Mouse (Mus musculus) neural tube, embryonic 14.5 days (tissue): ENCODE data around the gene Ddx42. TPM values are rescaled to one million over a fixed set of nuclear protein-coding genes. Genes with fewer than 3 reads are reported as not detected.
A peak's percentile ranks its signal among the peaks of the same experiment; 100 is the strongest.

ENCODE experiments used
- ATAC-seq: fragments of 200-750 bp; cut with Nextera tagmentation; 2 replicates; pipeline ENCODE4 v1.8.0; 2017; ENCODE audit warnings: low read depth, mild to moderate bottlenecking, moderate TSS enrichment, moderate library complexity
- H3K27ac ChIP-seq: fragments of 300-500 bp; sonication (generic); 2 replicates; pipeline ENCODE4 v1.5.1; 2014; ENCODE audit warnings: low read depth, mild to moderate bottlenecking, control low read depth, low read length, moderate library complexity, mixed read lengths
- H3K27me3 ChIP-seq: fragments of 300-500 bp; sonication (generic); 2 replicates; pipeline ENCODE4 v1.6.1; 2014; ENCODE audit warnings: low read length; ENCODE audit not compliant: control insufficient read depth, insufficient read depth
- H3K36me3 ChIP-seq: fragments of 300-500 bp; sonication (generic); 2 replicates; pipeline ENCODE4 v1.6.1; 2014; ENCODE audit warnings: low read length, mixed read lengths; ENCODE audit not compliant: control insufficient read depth, insufficient read depth
- H3K4me1 ChIP-seq: fragments of 300-500 bp; sonication (generic); 2 replicates; pipeline ENCODE4 v1.6.1; 2014; ENCODE audit warnings: low read length; ENCODE audit not compliant: control insufficient read depth, insufficient read depth
- H3K4me2 ChIP-seq: fragments of 300-500 bp; sonication (generic); 2 replicates; pipeline ENCODE4 v1.6.1; 2014; ENCODE audit warnings: mild to moderate bottlenecking, low read depth, low read length, control low read depth
- H3K4me3 ChIP-seq: fragments of 300-500 bp; sonication (generic); 2 replicates; pipeline ENCODE4 v1.5.1; 2014; ENCODE audit warnings: low read depth, low read length, control low read depth, mixed read lengths
- H3K9ac ChIP-seq: fragments of 300-500 bp; sonication (generic); replicated peaks from 2 replicates; pipeline ENCODE4 v1.6.1; 2014; ENCODE audit warnings: low read depth, mild to moderate bottlenecking, control low read depth, low read length, mixed read lengths
- H3K9me3 ChIP-seq: fragments of 300-500 bp; sonication (generic); 2 replicates; pipeline ENCODE4 v1.6.1; 2016; ENCODE audit warnings: low read length; ENCODE audit not compliant: control insufficient read depth
- WGBS: fragments of 180-500 bp; shearing (Covaris S2); extraction: QIAGEN DNeasy Blood & Tissue Kit; methylation state at CpG from one replicate; pipeline ENCODE4 v1.1.7; 2014; 5-methylcytosine and 5-hydroxymethylcytosine counted together
- polyA plus RNA-seq: library from polyadenylated mRNA; unstranded; fragments of >200 nt; fragmentation: Nextera tagmentation; extraction: Ambion mirVana; gene quantifications from 2 replicates; pipeline ENCODE4 v1.2.1, GENCODE M21; 2014

Ddx42 gene
- polyA plus RNA-seq, 1 experiment from 2014 or later = 73.2 TPM

DNA sequence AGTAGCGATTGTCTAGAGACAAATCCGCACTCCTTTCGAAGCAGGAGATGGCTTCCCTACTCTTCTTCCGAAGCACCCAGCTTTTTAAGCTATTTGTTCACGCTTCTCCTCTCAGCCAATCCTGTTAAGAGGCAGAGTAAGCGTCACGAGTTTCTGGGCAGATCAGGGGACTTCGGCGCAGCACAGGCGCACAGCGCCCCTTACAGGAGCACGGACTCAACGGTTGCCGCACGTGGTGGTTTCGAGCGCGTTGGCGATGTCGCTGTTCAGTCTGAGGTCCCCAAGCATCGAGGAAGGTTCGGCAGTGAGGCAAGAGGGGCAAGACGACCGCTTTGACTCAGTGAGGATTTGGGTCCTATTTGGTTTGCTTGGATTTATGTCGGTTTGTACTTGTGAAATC is 59.7 kb downstream of the Ddx42 start, which contains the start of gene Tcam1:
Gene Tcam1, plus strand, starts transcription at position 219 of the 400 bp plus-strand sequence.
- no peaks in the 10 kb centered on the region for H3K27me3 ChIP-seq
- H3K9me3 ChIP-seq = no peaks in the 10 kb centered on the region
- peak within 1 kb of the TSS; percentile 46 for H3K4me2 ChIP-seq
- 0 out of 2 replicates have a peak within 1 kb of the TSS, but pooled peaks have one; percentile 7 for H3K9ac ChIP-seq
- peak; percentile 77 for ATAC-seq
- H3K36me3 ChIP-seq = no peaks in the 10 kb centered on the region
- no peak within 1 kb of the TSS for H3K27ac ChIP-seq
- 10% methylated on average over 25 of the region's 25 CpGs for WGBS
- H3K4me3 ChIP-seq = peak within 1 kb of the TSS; percentile 3; the same call in 1 of the 2 replicates
- H3K4me1 ChIP-seq = peaks cover 3% of the 10 kb centered on the region

DNA sequence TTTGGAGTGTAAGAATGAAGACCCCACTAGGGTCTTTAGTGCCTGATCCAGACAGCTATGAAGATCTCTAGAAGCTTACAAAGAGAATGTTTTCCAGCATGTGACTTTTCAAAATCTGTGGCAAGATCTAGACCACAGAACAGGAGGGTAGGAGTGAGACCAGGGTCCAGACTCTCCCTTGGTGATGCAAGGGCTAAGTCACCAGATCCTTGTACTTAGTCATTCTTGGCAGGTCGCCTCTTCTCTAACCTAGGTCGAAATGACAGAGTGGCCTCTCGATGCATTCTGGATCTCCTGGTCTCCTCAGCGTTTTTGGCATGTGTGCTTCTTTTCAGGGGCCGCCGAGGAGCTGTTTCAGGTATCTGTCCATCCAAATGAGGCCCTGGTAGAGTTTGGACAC is 65.7 kb downstream of the Ddx42 start:
- no peak for ATAC-seq
- H3K27ac ChIP-seq = no peak overlapping the region
- WGBS = 87% methylated on average over 6 of the region's 6 CpGs
- no peak overlapping the region for H3K4me3 ChIP-seq
- H3K36me3 ChIP-seq = no peaks in the 10 kb centered on the region
- no peak overlapping the region for H3K9ac ChIP-seq
- H3K9me3 ChIP-seq = no peaks in the 10 kb centered on the region
- H3K4me1 ChIP-seq = no peaks in the 10 kb centered on the region
- H3K4me2 ChIP-seq = no peak overlapping the region
- no peaks in the 10 kb centered on the region for H3K27me3 ChIP-seq

DNA sequence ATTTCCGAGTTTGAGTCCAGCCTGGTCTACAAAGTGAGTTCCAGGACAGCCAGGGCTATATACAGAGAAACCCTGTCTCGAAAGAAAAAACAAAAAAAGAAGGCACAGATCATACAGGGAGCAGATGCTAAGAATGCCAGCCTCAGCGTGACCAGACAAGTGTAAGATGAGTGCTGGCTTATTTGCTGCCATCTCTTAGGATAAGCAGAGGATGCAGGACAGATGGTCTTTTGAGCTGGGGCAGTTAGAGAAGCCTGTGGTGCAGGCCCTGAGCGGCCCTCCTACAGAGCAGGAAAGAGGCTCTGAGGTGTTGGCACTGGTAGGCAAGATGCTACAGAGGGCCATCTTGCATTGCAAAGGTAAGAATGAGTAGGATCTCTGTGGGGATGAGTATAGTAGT is 66.6 kb downstream of the Ddx42 start:
- Histone ChIP-seq H3K4me1 (no peaks in the 10 kb centered on the region), H3K4me3 (no peak overlapping the region), H3K27me3 (no peaks in the 10 kb centered on the region), H3K4me2 (no peak overlapping the region), H3K27ac (no peak overlapping the region), H3K9me3 (no peaks in the 10 kb centered on the region), H3K9ac (no peak overlapping the region), H3K36me3 (no peaks in the 10 kb centered on the region)
- no peak for ATAC-seq
- 81% methylated on average over 4 of the region's 4 CpGs for WGBS

DNA sequence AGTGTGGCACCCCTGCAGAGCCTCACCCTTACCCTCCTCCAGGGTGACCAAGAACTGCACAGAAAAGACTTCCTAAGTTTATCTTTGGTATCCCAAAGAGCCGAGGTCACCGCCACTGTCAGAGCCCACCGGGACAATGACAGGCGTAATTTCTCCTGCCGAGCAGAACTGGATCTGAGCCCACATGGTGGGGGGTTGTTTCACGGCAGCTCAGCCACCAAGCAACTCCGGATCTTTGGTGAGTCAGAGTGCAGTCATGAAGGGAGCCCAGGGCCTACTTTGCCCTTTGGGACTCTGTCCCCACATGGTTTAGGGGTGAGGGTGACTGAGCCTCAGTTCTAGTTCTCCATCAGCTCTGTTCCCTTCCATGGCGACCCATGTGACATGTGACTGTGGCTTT is 67.4 kb downstream of the Ddx42 start:
- WGBS = 61% methylated on average over 8 of the region's 8 CpGs
- Histone ChIP-seq H3K4me3 (no peak overlapping the region), H3K4me2 (no peak overlapping the region), H3K27ac (no peak overlapping the region), H3K9ac (no peak overlapping the region), H3K27me3 (no peaks in the 10 kb centered on the region), H3K4me1 (no peaks in the 10 kb centered on the region), H3K36me3 (no peaks in the 10 kb centered on the region), H3K9me3 (no peaks in the 10 kb centered on the region)
- ATAC-seq = no peak

DNA sequence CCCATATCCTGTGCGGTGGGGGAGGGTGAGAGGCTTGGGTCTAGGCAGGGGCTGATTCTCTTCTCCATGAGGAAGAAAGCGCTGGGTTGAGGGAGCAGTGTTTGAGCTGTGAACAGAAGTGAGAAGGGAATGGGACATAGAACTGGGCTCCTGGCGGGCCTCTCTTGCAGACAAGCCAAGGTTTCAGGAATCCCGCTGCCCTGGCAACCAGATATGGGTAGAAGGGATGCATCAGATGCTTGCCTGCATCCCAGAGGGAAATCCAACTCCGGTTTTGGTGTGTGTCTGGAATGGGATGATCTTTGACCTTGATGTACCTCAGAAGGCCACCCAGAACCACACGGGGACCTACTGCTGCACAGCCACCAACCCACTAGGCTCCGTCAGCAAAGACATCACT is 69.5 kb downstream of the Ddx42 start:
- Histone ChIP-seq H3K36me3 (no peaks in the 10 kb centered on the region), H3K9ac (no peak overlapping the region), H3K27me3 (no peaks in the 10 kb centered on the region), H3K4me3 (no peak overlapping the region), H3K27ac (no peak overlapping the region), H3K9me3 (no peaks in the 10 kb centered on the region), H3K4me2 (no peak overlapping the region), H3K4me1 (no peaks in the 10 kb centered on the region)
- no peak for ATAC-seq
- 88% methylated on average over 7 of the region's 7 CpGs for WGBS

DNA sequence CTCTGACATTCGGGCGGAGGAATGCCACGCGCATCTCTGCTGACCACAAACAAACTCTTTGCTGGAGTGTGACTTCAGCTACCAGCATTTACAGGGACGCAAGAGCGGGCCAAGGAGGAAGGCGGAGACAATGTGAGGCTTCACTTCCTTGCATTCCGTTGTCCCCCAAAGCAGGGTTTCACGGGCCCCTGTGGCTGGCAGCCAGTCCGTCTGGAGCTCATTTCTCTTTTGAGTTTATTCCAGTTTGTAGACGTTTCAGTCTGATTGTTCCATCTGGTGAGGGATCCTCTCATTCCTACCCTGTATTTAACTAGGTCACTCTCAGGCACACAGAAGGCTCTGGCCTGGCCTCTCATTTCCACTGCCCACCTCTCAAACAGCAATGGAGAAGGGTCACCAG is 70.3 kb downstream of the Ddx42 start:
- H3K9ac ChIP-seq = no peak overlapping the region
- no peaks in the 10 kb centered on the region for H3K36me3 ChIP-seq
- no peaks in the 10 kb centered on the region for H3K27me3 ChIP-seq
- H3K4me1 ChIP-seq = no peaks in the 10 kb centered on the region
- no peak overlapping the region for H3K4me3 ChIP-seq
- no peak overlapping the region for H3K4me2 ChIP-seq
- ATAC-seq = no peak
- 72% methylated on average over 11 of the region's 11 CpGs for WGBS
- no peaks in the 10 kb centered on the region for H3K9me3 ChIP-seq
- no peak overlapping the region for H3K27ac ChIP-seq

DNA sequence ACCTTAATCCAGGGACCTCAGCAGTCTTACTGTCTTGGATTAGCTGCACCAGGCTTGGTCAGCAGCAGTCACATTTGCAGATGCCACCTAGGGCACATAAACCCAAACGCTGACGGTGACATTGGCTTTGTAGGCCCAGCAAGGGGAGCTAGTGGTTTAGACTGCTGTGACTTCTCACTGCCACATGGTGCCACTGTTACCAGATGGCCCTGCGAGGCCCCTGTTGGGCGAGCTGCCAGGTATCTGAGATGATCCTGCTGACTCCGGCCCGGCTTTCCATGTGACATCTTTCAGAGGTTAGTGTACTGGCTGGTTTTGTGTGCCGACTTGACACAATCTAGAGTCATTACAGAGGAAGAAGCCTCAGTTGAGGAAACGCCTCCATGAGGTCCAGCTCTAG is 72.6 kb downstream of the Ddx42 start:
- Histone ChIP-seq H3K4me1 (no peaks in the 10 kb centered on the region), H3K27ac (no peak overlapping the region), H3K9ac (no peak overlapping the region), H3K27me3 (no peaks in the 10 kb centered on the region), H3K4me3 (no peak overlapping the region), H3K4me2 (no peak overlapping the region), H3K9me3 (no peaks in the 10 kb centered on the region), H3K36me3 (no peaks in the 10 kb centered on the region)
- 63% methylated on average over 8 of the region's 8 CpGs for WGBS
- no peak for ATAC-seq

DNA sequence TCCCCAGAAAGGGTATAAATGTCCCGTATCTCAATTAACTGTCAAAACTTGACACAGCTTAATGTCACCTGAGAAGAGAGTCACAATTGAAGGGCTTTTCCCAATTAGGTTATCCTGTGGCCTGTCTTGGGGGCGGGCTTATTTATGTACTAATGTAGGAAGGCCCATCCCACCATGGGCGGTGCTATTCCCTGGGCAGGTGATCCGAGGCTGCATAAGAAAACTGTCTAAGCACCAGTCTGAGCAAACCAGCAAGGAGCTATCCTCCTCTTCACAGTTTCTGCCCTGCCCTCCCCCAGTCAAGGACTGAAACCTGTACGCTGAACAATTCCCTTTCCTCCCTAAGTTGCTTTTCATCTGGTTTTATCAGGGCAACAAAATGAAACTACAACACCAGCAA is 73.7 kb downstream of the Ddx42 start:
- Histone ChIP-seq H3K9ac (no peak overlapping the region), H3K4me3 (no peak overlapping the region), H3K4me2 (no peak overlapping the region), H3K36me3 (no peaks in the 10 kb centered on the region), H3K27me3 (no peaks in the 10 kb centered on the region), H3K27ac (no peak overlapping the region), H3K4me1 (no peaks in the 10 kb centered on the region), H3K9me3 (no peaks in the 10 kb centered on the region)
- ATAC-seq = no peak
- 93% methylated on average over 5 of the region's 5 CpGs for WGBS

DNA sequence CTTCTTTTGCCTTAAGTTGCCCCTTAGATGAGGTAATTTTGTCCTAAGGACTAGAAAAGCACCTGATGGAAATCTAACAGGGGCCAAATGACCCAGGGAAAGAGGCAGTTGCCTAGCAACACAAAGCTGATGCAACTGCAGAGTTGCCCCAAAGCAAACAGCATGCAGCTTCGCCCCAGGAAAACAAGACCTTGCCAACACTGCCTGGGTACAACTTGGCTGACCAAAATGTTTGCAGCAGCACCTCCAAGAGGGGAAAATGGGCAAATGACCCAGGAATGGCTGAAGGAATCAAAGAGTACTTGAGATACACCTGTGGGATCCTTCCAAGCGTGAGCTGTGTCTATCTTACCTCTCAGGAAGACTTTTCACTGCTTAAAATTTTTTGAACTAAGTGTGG is 75.1 kb downstream of the Ddx42 start:
- no peaks in the 10 kb centered on the region for H3K4me1 ChIP-seq
- H3K27me3 ChIP-seq = no peaks in the 10 kb centered on the region
- H3K9me3 ChIP-seq = no peaks in the 10 kb centered on the region
- no peak overlapping the region for H3K4me3 ChIP-seq
- H3K4me2 ChIP-seq = no peak overlapping the region
- no peak overlapping the region for H3K27ac ChIP-seq
- ATAC-seq = no peak
- no peaks in the 10 kb centered on the region for H3K36me3 ChIP-seq
- no peak overlapping the region for H3K9ac ChIP-seq
- WGBS = 92% methylated on average over 2 of the region's 2 CpGs
